Mouse (Mus musculus) brain, embryonic 14.5 days (tissue): ENCODE measurements at regions not wholly inside any gene's neighbourhood (a gene's known extent, or its start where the extent isn't known, plus 50 kb on each side); places are given as distances from the start of the nearest gene placed in this dataset.
"Not testable (repeated sequence)": the region's sequence is repeated elsewhere in the genome, so short reads cannot be mapped to it uniquely, and the experiment has no call there.

Source experiments
- DNase-seq: peaks from one replicate; pipeline ENCODE4 v3.0.0-alpha.2; 2011; ENCODE audit warnings: low read depth
- CTCF ChIP-seq: fragments of 200-500 bp; IDR thresholded peaks from 2 replicates; pipeline ENCODE4 v1.5.1; 2012; ENCODE audit warnings: inconsistent platforms, mild to moderate bottlenecking, moderate library complexity, borderline replicate concordance; ENCODE audit not compliant: insufficient read depth, insufficient read length; ENCODE audit errors: extremely low read depth
- POLR2A ChIP-seq: fragments of 200-500 bp; IDR thresholded peaks from 2 replicates; pipeline ENCODE4 v1.6.1; 2012; ENCODE audit warnings: mild to moderate bottlenecking, inconsistent platforms, borderline replicate concordance; ENCODE audit not compliant: poor library complexity, insufficient read depth, insufficient read length, severe bottlenecking; ENCODE audit errors: extremely low read depth

DNA sequence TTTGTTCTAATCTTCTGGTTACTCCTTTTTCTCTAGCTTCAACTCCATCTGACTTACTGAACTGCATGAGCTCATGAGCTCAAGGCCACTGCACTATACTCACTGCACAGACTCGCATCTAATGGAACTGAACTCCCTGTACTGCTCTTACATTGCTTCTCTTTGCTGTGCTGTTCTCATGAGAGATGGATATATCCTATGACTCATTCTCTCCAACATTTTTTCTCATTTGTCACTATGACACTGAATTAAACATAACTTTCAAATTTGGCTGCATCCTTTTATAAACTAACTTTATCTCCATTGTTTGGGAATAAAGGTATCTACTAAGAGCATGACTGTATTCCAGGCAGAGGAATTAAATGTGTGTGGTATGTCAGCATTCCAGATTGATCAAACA, 806.2 kb downstream of the Rab28 start:
- TF ChIP-seq CTCF (no peak), POLR2A (no peak)

DNA sequence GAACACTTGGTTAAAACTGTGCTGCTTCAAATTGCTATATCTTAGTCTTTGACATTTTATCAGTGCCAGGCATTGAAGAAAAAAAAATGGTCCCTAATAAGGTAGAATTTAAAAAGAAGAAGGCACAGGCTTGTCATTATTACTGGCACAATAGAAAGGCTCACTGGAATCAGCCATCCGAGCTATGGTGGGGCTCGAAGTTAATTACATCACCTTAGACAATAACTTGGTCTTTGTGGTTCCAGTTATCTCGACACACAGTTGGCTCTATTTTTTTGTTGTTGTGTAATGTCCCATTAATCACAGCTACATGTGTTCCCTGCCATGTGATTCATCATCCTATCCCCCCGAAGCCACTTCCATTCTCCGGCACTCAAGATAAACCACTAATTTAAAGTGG, 825.1 kb downstream of the Rab28 start:
- TF ChIP-seq POLR2A (no peak), CTCF (no peak)

More for the DNA sequence above, 806.2 kb downstream of the Rab28 start:
- no peak for DNase-seq

GRCm38 (mm10) chr5:40877756-40878155, 830.2 kb downstream of the Rab28 start:
- DNase-seq = peak; percentile 17
- no peak for TF ChIP-seq CTCF
- TF ChIP-seq POLR2A = no peak

More for the DNA sequence above, 825.1 kb downstream of the Rab28 start:
- peak; percentile 5 for DNase-seq

GRCm38 (mm10) chr5:40862349-40862748, 845.6 kb downstream of the Rab28 start:
- not testable (repeated sequence) for DNase-seq
